Mouse (Mus musculus): Measurements from ENCODE around the gene Znrf1.
A peak's percentile ranks its signal among the peaks of the same experiment; 100 is the strongest.
"Not testable (repeated sequence)": the region's sequence is repeated elsewhere in the genome, so short reads cannot be mapped to it uniquely, and the experiment has no call there.

Znrf1 gene

GRCm38 (mm10) chr8:111536031-111536977 is at the start of gene Znrf1:
Znrf1 (plus strand) TSS chr8:111536097.
- peak; percentile 80 for DNase-seq

GRCm38 (mm10) chr8:111490034-111490591 is 45.8 kb upstream of the Znrf1 start:
- no peak for DNase-seq

GRCm38 (mm10) chr8:111491191-111491590 is 44.7 kb upstream of the Znrf1 start:
- DNase-seq: peak; percentile 61

GRCm38 (mm10) chr8:111492508-111492907 is 43.4 kb upstream of the Znrf1 start:
- no peak for DNase-seq

- DNase-seq: no peak
Measured at GRCm38 (mm10) chr8:111493176-111493575, 42.7 kb upstream of the Znrf1 start.

DNA sequence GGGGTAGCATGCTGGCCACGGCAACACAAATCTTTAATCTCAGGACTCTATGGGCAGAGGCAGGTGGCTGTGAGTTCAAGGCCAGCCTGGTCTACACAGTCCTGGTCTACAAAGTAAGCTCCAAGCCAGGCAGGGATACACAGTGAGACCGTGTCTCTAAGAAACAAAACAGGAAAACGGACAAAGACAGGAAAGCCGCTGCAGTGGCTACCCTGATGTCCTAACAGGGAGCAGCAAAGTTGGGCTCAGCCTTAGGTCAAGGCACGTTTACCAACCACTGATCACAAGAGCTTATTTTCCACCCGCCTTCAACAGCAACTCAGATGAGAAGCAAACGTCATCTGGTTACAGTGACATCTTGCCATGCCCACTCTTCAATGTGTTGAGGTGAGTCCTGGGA is 39.6 kb upstream of the Znrf1 start:
- peak; percentile 62 for DNase-seq

- not testable (repeated sequence) for DNase-seq
Measured at GRCm38 (mm10) chr8:111498249-111498648, 37.6 kb upstream of the Znrf1 start.

GRCm38 (mm10) chr8:111501724-111502464 is 34.0 kb upstream of the Znrf1 start:
- DNase-seq: no peak

DNA sequence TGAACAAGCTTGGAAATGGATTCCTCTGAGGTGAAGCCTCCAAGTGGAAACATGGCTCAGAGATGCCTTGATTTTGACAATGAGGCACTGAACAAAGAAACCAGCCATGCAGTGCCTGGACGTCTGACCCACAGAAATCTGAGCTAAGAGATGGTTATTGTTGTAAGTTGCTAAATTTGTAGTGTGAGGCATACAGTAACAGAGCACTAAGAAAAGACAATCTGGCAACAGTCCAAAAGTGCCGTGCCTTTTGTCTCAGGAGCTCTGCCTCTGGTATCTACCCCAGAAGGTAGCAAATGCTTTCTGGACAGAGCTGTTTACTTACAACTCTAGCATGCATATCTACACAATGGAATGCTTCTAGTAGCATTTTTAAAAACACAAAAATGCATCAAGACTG is 27.3 kb upstream of the Znrf1 start:
- no peak for DNase-seq

GRCm38 (mm10) chr8:111509278-111509677 is 26.6 kb upstream of the Znrf1 start:
- peak; percentile 44 for DNase-seq

DNA sequence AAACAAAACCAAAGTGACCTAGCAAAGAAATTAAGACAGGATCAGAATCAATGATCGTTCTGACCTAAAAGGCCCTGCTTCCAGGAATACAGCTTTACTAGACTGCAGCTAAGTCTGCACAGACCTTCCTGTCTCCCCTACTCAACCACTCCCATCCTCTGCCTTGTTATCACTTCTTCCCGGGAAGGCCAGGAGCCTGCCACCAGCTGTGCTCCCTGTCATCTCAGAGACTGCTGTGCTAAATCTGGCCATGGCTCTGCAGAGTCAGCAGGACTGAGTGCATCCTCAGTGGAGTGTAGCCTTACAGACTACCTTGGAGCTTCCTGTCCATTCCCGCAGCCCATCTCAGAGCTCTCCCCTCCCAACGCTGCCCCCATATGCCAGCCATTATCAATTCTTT is 25.5 kb upstream of the Znrf1 start:
- DNase-seq: no peak

DNA sequence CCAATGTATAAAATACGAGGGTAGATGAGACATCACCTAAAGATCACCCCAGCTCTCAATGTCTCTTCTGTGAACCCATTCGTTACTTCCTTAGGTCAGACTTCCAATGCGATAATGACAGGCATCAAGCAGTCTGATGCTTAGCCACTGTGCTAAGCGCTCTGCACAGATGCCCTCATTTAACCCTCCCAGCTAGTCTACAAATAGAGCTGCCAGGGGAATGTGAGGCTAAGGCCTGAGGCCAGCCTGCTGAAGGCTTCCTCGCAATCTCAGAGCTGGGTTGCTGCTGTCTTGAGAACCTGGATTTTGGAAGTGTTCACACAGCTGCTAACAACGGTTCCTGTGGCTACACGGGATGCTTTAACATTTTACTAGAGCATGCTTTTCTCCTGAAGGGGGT is 23.0 kb upstream of the Znrf1 start:
- no peak for DNase-seq

- DNase-seq: no peak
Measured at GRCm38 (mm10) chr8:111513446-111513845, 22.5 kb upstream of the Znrf1 start.

DNA sequence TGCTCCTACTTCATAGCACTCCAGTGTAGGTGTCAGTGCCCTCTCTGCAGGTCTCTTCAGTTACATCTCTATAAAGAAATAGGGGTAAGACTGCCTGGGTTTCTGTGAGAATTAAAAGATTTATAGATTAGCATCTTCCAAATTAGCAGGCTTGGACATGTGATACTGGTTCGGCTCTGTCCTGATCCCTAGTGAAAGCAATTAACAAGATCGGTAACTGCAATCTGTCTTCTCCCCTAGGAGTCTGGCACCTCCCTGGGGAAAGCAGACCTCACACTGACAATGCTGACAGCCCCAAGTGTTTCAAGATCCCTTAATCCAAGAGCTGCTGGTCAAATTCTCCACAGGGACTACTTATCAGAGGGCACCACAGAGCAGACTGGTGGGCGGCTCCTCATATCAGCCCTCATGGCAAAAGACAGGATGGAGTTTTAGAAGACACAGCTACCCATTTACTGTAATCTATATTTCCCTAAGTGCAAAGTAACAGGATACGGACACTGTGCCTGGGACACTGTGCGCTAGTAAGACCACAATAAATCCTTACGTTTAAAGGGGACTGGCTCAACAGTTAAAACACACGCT is 19.4 kb upstream of the Znrf1 start:
- no peak for DNase-seq

DNA sequence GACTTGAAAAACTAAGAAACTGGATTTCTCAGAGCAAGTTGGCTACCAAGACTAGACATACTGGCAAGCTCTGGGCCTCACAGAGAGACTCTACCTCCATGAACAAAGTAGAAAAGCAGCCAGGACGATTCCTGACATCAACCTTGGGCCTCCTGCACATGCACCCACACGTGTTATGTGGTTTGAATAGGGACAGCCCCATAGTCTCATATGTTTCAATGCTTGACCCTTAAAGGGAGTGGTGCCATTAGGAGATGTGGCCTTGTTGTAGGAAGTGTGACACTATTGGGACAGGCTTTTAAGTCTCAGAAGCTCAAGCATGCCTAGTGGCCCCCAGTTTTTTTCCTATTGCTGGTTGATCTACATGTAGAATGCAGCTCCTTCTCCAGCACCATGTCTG is 18.4 kb upstream of the Znrf1 start:
- DNase-seq: no peak

DNA sequence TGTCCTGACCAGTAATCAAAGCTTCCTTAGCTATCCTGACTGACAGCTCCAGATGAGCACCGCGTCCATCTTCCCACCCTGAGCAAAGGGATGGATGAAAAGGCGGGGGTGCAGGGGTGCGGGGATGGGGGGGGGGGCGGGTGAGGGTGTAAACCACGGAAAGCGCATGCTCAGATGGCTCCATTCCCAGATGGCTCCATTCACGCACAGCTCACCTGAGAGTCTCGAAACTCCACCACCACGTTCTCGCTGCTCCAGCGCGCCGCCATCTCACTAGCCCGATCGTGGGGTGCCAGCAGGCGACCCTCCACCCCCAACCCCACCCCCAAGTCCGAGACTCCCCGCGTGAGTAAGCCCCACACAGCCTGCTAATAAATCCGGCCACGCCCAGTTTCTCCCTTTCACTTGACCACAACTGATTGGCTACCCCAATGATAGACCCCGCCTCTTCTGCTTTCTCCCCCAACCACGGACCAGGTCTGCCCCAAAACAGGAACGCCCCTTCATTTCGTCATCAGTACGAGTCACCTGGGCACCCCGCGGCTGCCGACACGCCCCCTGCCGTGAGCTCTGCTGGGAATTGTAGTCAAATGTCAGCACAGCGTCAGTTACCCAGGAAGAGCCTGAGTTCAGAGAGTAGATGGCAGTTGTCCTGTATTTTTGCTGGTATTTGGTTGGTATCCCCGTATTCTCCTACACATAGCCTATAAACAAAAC is 14.0 kb upstream of the Znrf1 start, which contains the start of gene Wdr59:
Gene Wdr59 (minus strand): TSS at position 380 of the 717 bp plus-strand sequence.
- DNase-seq: peak; percentile 100

DNA sequence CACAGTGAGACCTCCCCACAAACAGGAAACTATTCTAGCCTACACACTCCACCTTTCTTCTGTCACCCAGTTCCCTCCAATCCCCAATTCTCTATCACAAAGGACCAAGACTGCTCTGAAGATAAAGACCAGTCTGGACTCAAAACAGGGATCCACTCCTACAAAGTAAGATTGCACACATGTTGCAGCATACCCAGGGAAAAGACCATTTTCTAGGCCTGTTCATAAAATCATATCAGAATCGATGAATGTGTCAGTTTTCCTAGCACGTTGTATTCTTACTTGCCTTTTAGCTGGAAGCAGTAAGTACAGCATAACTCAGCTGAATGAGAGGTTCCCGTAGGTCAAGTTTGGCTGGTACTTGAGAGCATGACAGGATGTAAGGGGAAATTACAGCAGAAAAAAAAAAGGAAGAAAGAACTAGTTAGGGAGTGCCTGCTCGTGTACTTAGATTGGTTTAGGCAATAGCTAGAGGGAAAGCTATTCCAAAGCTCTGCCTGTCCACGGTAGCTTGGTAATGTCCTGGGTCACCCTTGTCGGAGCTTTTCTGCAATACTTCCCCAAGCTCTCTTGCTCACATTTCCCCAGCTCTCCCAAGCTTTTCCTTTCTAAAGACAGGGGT is 9.4 kb upstream of the Znrf1 start:
- no peak for DNase-seq

GRCm38 (mm10) chr8:111527149-111527548 is 8.7 kb upstream of the Znrf1 start:
- DNase-seq: no peak

DNA sequence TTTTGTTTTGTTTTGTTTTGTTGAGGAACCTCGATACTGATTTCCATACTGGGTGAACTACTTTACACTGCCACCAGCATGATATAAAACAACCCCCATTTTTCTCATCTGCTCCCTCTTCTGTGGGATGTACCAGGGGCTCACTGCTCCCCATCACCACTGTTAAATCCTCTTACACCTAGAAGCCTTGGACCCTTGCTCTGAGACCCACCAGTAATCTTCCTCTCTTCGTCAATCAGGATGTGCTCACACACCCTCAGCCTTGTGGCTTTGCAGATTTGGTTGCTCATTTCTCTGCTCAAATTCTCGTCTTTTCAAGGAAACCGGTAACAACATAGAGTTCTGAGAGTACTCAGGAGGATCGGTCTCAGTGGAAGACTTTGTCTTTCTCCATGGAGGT is 7.8 kb upstream of the Znrf1 start:
- DNase-seq: no peak

GRCm38 (mm10) chr8:111531191-111531590 is 4.7 kb upstream of the Znrf1 start:
- DNase-seq: no peak

DNA sequence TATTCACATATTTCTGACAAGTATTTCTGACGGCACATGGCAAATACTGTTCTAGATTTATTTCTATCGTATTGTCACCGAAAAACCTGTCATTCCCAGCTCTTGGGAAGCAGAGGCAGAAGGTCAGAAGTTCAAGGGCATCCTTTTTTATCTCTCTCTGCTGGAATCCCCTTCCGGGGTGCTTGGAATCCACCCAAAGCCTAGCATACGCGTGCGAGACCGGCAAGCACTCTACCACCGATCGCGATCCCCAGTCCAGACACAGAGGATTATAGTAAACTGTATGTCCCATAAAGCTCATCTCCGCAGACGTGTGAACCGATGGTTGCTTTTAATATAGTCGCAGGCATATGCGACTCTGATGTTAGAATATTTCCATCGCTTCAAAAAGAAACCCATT is 4.3 kb upstream of the Znrf1 start:
- no peak for DNase-seq

- no peak for DNase-seq
Measured at GRCm38 (mm10) chr8:111533503-111533902, 2.4 kb upstream of the Znrf1 start.
